Mouse (Mus musculus): Measurements from ENCODE around the gene Trim12c. TPM values are rescaled to one million over a fixed set of nuclear protein-coding genes. Genes with fewer than 3 reads are reported as not detected.
"Not testable (repeated sequence)": the region's sequence is repeated elsewhere in the genome, so short reads cannot be mapped to it uniquely, and the experiment has no call there.

Gene Trim12c
- total RNA-seq (2021) = 1 to 10 TPM; 1.2 to 2.1 TPM

DNA sequence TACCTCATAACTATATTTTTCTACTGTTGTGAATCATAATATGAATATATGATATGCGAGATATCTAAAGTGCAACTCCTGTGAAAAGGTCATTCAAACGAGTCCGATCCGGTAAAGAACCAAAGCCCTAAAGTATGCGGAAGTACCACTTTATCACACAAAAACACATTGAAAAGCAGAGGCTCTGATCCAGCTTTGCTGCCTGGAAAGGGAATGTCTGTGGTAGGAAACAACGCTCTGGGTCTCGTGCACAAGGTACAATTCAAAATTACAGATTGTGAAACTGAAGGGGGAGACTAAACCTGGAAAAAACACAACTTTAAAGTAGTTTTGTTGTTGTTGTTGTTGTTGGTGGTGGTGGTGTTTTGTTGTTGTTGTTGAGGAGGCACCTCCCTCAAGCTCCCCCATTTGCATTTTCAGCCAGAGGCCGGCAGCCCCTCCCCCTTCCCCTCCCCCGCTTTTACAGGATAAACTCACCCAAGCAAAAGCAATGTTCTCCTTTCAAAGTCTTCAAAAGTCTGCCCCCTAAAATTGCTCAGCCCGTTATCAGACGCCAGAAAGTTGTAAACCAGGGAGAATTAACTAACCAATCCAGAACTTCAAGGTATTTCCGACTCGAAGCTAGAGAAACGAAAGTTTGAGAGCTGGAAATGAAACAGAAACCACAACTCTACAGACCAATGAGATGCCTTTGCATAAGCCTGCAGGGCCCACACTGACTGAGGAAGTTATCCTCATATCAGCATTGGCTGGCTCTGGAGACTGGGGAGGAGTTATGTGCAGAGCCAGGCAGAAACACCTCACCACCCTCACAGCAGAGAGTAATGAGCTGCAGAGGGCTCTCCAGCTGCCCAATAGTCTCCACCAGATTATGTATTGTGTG, at the start of gene Trim12c:
TSS of gene Trim12c (minus strand) at position 646 of the 883 bp plus-strand sequence.
- no peak for DNase-seq (ENCODE audit: extremely low spot score in 1 of 2, low spot score in 1 of 2)

- DNase-seq (ENCODE audit: extremely low spot score in 1 of 2, low spot score in 1 of 2) = no peak
Measured at GRCm38 (mm10) chr7:104401140-104401539, 48.0 kb upstream of the Trim12c start.

- DNase-seq (ENCODE audit: extremely low spot score in 1 of 2, low spot score in 1 of 2) = no peak
Measured at GRCm38 (mm10) chr7:104400698-104401097, 47.5 kb upstream of the Trim12c start, which contains the start of gene Trim30c. Trim30c (minus strand) TSS chr7:104400837.

DNA sequence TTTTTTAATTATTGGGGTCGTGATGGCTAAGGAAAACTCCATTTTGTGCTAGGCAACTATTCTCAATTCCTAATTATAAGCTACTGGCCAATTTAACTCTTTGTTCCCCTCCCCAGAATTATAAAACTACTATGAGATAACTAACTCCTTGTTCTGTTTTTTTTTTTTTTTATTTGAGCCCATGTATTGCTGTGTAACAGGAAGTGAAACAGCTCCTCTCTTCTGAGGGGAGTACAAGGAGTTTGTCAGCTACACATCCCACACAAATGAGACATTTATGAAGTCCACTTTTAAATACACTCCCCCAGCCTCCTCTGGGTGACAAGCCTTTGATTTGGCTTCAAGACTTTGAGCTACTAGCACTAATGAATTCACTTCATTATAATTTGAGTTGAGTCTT, 45.3 kb upstream of the Trim12c start:
- DNase-seq (ENCODE audit: extremely low spot score in 1 of 2, low spot score in 1 of 2) = no peak

- DNase-seq (ENCODE audit: extremely low spot score in 1 of 2, low spot score in 1 of 2) = no peak
Measured at GRCm38 (mm10) chr7:104369736-104370414, 16.7 kb upstream of the Trim12c start, which contains the start of gene Trim30b. Trim30b (minus strand) TSS chr7:104369884.

DNA sequence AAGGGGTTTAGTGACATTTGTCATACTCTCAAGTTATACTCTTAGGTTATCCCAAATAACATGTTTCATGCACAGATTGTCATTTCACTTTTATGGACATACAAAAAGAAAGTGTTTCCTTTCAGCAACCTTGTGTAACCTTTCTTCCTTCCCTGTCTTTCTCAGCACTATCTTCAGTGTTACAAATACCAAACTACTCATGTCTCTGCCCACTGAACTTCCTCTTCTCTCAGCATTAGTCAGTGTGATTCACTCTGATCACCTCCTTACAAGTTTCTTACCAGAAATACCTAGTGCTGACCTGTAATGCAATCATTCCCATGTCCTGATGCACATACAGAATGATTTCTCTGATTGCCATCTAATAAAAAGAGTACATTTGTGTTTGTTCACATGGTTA, 13.2 kb upstream of the Trim12c start:
- no peak for DNase-seq (ENCODE audit: extremely low spot score in 1 of 2, low spot score in 1 of 2)

- no peak for DNase-seq (ENCODE audit: extremely low spot score in 1 of 2, low spot score in 1 of 2)
Measured at GRCm38 (mm10) chr7:104353600-104353967, 422 bp upstream of the Trim12c start.

DNA sequence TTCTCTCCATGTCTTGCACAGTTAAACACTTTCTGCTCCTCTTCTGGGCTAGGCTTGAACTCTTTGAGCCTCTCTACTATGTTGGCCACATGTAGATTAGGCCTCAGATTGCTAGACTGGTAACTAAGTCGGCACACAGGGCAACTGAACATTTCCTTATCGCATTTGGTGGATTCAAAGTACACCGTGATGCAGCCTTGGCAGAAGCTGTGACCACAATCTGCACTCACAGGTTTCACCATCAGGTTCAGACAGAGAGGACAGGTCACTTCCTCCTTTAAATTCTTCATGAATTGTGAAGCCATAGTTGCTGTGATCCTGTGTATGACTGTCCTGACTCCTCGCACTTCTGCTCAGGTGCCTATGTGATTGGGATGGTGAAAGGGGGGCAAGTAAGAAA, 5.1 kb downstream of the Trim12c start:
- DNase-seq (ENCODE audit: extremely low spot score in 1 of 2, low spot score in 1 of 2) = not testable (repeated sequence)

DNA sequence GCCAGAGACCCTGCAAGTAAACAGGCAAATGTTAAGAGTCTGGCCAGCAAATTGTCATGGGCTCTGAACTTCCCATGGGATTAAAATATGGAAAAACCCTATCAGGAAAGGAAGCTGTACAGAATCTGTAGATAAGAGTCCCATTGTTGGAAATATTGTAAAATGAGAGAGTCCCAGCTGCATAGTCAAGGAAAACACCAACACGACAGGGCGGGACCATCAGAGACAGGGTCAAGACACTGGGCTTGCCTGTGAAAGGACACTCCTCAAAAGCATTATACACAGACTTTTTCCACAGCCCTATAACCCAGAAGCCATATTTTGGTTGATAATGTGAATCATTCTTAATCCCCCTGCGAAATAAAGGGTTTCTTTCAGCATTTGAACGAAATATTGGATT, 12.4 kb downstream of the Trim12c start:
- DNase-seq (ENCODE audit: extremely low spot score in 1 of 2, low spot score in 1 of 2) = not testable (repeated sequence)

DNA sequence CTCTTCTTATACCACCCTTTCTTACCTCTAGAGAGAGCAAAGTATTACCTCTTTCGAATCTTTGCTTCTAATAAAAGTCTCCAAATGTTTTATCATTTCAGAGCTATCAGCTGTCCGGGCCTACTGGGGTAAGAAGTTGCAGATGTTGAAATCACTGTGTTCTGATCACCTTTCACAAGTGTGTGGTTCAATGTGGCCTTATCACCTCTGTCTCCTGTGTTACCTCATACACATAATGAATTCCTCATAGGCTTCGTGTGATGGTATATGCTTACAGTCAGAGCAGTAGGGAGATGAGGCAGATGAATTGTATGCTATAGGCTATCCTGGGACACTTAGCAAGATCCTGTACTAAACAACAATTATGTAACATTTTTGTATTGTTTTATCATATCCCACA, 17.6 kb downstream of the Trim12c start:
- not testable (repeated sequence) for DNase-seq (ENCODE audit: extremely low spot score in 1 of 2, low spot score in 1 of 2)

DNA sequence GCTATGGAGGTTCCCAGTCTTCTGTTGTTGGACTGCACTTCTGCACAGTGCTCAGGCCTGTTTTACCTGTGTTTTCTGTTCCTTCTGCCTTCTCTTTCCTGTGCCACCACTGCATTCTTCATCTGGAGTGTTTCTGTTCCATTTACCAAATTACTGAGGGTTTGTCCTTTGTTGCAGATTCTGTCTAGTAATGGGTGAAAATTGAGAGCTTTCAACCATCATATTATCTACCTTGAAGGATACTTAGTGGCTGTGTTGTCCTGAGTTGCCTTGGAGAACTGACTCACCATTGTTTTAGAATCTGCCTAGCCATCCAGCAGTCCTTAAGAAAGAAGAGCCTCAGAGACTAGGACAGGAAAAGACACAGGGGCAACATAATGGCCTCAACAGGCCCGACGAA, 24.0 kb downstream of the Trim12c start, which contains the start of gene Trim34b:
TSS of gene Trim34b (plus strand) at position 301 of the 400 bp plus-strand sequence.
- not testable (repeated sequence) for DNase-seq (ENCODE audit: extremely low spot score in 1 of 2, low spot score in 1 of 2)

- DNase-seq (ENCODE audit: extremely low spot score in 1 of 2, low spot score in 1 of 2) = no peak
Measured at GRCm38 (mm10) chr7:104322028-104322427, 31.1 kb downstream of the Trim12c start.

- not testable (repeated sequence) for DNase-seq (ENCODE audit: extremely low spot score in 1 of 2, low spot score in 1 of 2)
Measured at GRCm38 (mm10) chr7:104315369-104316080, 37.6 kb downstream of the Trim12c start, which contains the start of gene Trim12a. Trim12a (minus strand) TSS chr7:104315466.

DNA sequence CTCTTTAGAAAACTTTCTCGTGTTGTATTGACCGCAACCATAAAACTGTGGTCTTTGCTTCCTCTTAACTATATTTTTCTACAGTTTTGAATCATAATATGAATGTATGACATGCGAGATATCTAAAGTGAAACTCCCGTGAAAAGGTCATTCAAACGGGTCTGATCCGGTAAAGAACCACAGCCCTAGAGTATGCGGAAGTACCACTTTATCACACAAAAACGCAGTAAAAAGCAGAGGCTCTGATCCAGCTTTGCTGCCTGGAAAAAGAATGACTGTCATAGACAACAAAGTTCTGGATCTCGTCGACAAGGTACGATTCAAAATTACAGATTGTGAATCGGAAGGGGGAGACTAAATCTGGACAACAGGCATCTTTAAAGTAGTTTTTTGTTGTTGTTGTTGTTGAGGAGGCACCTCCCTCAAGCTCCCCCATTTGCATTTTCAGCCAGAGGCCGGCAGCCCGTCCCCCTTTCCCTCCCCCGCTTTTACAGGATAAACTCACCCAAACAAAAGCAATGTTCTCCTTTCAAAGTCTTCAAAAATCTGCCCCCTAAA, 38.3 kb downstream of the Trim12c start:
- DNase-seq (ENCODE audit: extremely low spot score in 1 of 2, low spot score in 1 of 2) = no peak

DNA sequence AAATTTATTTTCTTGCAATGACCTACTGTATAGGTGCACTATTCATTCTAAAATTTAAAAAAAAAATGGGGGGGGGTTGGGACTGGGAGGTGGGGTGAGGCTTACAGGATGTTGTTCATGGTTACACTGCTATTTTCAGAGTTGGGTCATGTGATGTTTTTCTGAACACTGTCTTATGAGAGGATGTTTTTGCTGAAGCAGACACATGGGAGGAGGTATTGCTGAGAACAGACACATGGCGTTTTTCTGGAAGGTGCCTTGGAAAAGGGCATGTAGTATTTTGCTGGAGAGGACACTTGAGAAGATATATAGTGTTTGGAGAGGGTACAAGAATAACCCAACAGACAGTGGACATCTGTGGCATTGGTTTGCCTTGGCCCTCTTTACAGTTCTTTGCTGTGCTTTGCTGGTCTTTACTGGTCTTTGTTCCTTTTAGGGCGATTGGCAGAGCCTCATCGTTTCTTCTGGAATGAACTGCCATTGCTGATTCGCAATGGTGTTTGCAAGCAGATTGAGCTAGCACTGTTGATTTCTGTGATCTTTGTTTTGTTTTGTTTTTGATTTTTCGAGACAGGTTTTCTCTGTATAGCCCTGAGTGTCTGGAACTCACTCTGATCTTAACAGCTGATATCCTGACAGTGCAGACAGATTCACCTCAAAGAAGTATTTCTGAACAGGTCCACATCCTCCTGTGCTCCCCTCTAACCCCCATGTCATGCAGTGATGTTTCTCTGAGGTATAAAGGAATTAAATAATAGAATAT, 61.3 kb downstream of the Trim12c start:
- DNase-seq (ENCODE audit: extremely low spot score in 1 of 2, low spot score in 1 of 2) = no peak

GRCm38 (mm10) chr7:104290641-104291040, 62.5 kb downstream of the Trim12c start:
- no peak for DNase-seq (ENCODE audit: extremely low spot score in 1 of 2, low spot score in 1 of 2)

Data from layer of hippocampus, postnatal 25 days (tissue).